Mouse (Mus musculus): Measurements from ENCODE around the gene Galk2.

DNA sequence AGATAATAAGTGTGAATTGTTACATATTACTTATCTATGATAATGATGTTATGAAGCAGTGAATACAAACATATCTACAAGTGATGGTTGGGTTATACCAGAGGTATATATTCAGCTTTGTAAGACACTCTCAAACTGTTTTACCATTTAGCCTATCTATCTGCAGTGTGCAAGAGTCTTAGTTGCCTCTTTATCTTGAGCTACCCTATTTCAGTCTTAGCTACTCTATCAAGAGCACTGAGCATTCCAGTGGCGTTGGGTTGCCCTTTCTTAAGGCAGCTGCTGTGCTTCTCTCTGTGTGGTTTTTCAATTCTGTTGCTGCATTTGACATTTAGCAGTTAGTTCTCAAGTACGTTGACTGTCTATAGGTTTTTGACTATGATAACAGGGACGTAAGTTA, 4.9 kb downstream of the Galk2 start:
- TF ChIP-seq POLR2A (IDR thresholded peaks at IDR 0.05; ENCODE audit: extremely low read depth, insufficient read depth, low read length): no peak
- TF ChIP-seq CTCF (IDR thresholded peaks at IDR 0.05; ENCODE audit: extremely low read depth, insufficient read depth, low read length): no peak

All from cortical plate, adult 2 months (tissue).